10 mouse cellular contexts compared by ENCODE assay signal in the genomic region with DNA sequence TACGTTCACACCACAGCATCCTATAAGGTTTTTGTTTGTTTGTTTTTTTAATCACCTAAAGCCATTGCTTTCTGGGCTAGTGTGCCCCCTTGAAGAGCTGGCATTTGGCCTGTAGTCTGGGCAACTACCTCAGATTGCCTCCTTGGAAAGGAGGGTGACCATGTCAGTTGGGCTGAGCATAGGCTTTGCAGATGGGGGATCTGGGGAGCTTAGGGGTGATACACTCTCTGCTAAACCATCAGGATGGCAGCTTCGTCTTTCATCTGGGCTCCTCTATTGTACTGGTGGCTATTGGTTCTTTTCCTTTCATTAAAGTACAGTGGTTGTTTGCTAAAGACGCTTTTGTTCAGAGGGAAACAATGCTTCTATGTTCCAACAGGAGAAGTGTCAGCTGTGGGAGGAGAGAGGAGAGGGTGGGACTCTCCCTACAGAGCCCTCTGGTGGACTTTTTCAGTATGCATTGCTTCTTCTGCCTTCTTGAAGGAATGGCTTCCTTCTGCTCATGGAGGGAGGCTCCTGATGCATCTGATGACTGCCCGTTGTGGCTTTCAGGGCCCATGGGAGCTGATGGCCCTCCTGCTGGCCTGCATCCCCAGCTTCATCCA.
DNase-seq lines count a peak whose midpoint lies in the region; ATAC-seq and TF ChIP-seq lines count a peak whose summit lies in the region.
"Had no signal": no experiment of that assay in that cellular context is flagged by ENCODE, and none has a peak within 500 bp of the region (broad histone marks: within the 10 kb centered on the region; RNA-seq: fewer than 3 reads in every experiment).

No protein-coding gene starts in this region.

- no peak for TF ChIP-seq EP300 in ES-Bruce4 (IDR thresholded peaks at IDR 0.05; ENCODE audit: insufficient read depth, low read depth, low read length)

- peak; percentile 35 for TF ChIP-seq CTCF in ES-Bruce4 (IDR thresholded peaks at IDR 0.05; ENCODE audit: low read depth, low read length)
- peak; percentile 57; the same call in 1 of the 2 replicates for TF ChIP-seq CTCF in small intestine, adult 2 months (IDR thresholded peaks at IDR 0.05; ENCODE audit: extremely low read depth, insufficient read length, insufficient replicate concordance, low read depth, low read length)

- no peaks in the 10 kb centered on the region for H3K27me3 ChIP-seq in ES-Bruce4 (ENCODE audit: control insufficient read depth, insufficient read depth, low read length, poor library complexity, severe bottlenecking)
- no peaks in the 10 kb centered on the region for H3K27me3 ChIP-seq in small intestine, adult 2 months (ENCODE audit: control insufficient read depth, insufficient read depth, low read length)
- H3K27me3 ChIP-seq: embryonic facial prominence, embryonic 15.5 days had no signal

- H3K4me1 ChIP-seq in ES-Bruce4 (ENCODE audit: control insufficient read depth, insufficient read depth, low read length): peaks cover 12% of the 10 kb centered on the region
- H3K4me1 ChIP-seq in small intestine, adult 2 months (ENCODE audit: control insufficient read depth, insufficient read depth, insufficient read length, low read length): peaks cover 31% of the 10 kb centered on the region

- no peak for TF ChIP-seq POLR2A in ES-Bruce4 (IDR thresholded peaks at IDR 0.05; ENCODE audit: insufficient read depth, low read length)
- TF ChIP-seq POLR2A in small intestine, adult 2 months (IDR thresholded peaks at IDR 0.05; ENCODE audit: low read depth, low read length): no peak

- peak; percentile 57 for DNase-seq in layer of hippocampus, adult 11-12 months (ENCODE audit: low spot score)
- DNase-seq in layer of hippocampus, postnatal 36 days: no peak
- DNase-seq in brain, adult 2 months (ENCODE audit: low read depth, low spot score): peak; percentile 83
- peak; percentile 17 for DNase-seq in left cerebral cortex, postnatal 4 days
- DNase-seq in right cerebral cortex, postnatal 4 days: no peak
- DNase-seq: liver, embryonic 13.5 days had no signal

- intact Hi-C loops in left cerebral cortex, postnatal 4 days (cut with DNase I): no loop called here

- WGBS in small intestine, adult 2 months: 21% methylated on average over 4 of the region's 4 CpGs

- ATAC-seq in granulocyte monocyte progenitor cell, adult 5-6 weeks (replicated peaks; ENCODE audit: poor library complexity, severe bottlenecking): peak; percentile 32

- H3K9me3 ChIP-seq in ES-Bruce4 (replicated peaks; ENCODE audit: control insufficient read depth, insufficient read depth, low read length, poor library complexity, severe bottlenecking): no peaks in the 10 kb centered on the region
- H3K9me3 ChIP-seq: embryonic facial prominence, embryonic 15.5 days; liver, embryonic 13.5 days had no signal

- H3K36me3 ChIP-seq in ES-Bruce4 (ENCODE audit: control insufficient read depth, insufficient read depth, low read length, poor library complexity, severe bottlenecking): no peaks in the 10 kb centered on the region
- H3K36me3 ChIP-seq in small intestine, adult 2 months (ENCODE audit: control insufficient read depth, insufficient read depth, low read length): no peaks in the 10 kb centered on the region
- H3K36me3 ChIP-seq: embryonic facial prominence, embryonic 15.5 days; liver, embryonic 13.5 days had no signal

- H3K9ac ChIP-seq in ES-Bruce4 (ENCODE audit: low read depth, poor library complexity, severe bottlenecking): no peak overlapping the region
- H3K9ac ChIP-seq: embryonic facial prominence, embryonic 15.5 days; liver, embryonic 13.5 days had no signal

- no peak overlapping the region for H3K4me3 ChIP-seq in ES-Bruce4 (ENCODE audit: low read depth, low read length)
- H3K4me3 ChIP-seq in small intestine, adult 2 months (ENCODE audit: low read depth, low read length): no peak overlapping the region
- H3K4me3 ChIP-seq: embryonic facial prominence, embryonic 15.5 days; liver, embryonic 13.5 days had no signal

- H3K27ac ChIP-seq in ES-Bruce4 (ENCODE audit: insufficient read depth, low read length): no peak overlapping the region
- H3K27ac ChIP-seq in small intestine, adult 2 months (ENCODE audit: insufficient read depth, low read depth, low read length): no peak overlapping the region
- H3K27ac ChIP-seq: embryonic facial prominence, embryonic 15.5 days; liver, embryonic 13.5 days had no signal

Comparison
In these comparisons a context has a peak if more than half of its experiments do, and no peak if none do; other contexts are left out.
1. DNase-seq: peak in layer of hippocampus, adult 11-12 months (single experiment), brain, adult 2 months (single experiment) and left cerebral cortex, postnatal 4 days (single experiment); none in layer of hippocampus, postnatal 36 days (0 of 2) and right cerebral cortex, postnatal 4 days (single experiment).